Comparison of ENCODE assay signal across 8 mouse cellular contexts in the genomic region with DNA sequence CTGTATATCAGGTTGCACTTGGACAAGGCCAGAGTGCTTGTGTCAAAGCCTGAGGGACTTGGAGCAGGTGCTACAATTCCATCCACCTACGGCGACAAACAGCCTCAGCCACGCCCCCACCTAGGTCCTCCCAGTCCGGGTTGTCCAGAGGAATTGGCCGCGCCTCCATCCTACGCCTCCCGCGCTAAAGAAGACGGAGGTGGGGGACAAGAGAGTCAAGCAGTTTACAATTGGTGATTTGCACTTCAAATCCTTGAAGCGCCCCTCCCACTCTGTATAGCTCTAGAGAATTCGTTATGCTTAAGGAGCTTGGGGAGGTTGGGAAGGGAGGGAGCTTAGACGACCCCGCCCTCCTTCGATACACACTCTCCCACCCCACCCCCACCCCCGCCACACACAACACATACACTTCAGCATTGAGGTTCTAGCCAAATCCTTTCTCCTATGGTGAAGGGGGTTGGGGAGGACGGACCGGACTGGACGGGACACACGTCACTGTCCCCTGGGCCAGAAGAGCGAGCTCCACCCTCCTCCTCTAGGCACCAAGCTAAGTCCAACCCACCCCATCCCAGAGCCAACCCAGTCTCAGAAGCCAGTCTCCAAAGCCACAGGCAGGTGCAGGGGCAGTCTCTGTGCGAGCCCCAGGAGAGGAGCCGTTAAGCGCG. TPM values are rescaled to one million over a fixed set of nuclear protein-coding genes. Genes with fewer than 3 reads are reported as not detected.
A peak's percentile ranks its signal among the peaks of the same experiment; 100 is the strongest.
DNase-seq lines count a peak whose midpoint lies in the region; ATAC-seq and TF ChIP-seq lines count a peak whose summit lies in the region.

A gene (plus strand): TSS at position 582 of the 665 bp plus-strand sequence.

- peak; percentile 91 for ATAC-seq in lung, postnatal 0 days

- 2% methylated on average over 25 of the region's 25 CpGs for WGBS in heart, adult 2 months
- WGBS in lung, postnatal 0 days: under 1% methylated on average over 24 of the region's 25 CpGs
- WGBS in small intestine, adult 2 months: 3% methylated on average over 25 of the region's 25 CpGs

- H3K4me3 ChIP-seq in heart, adult 2 months: 0 out of 2 replicates have a peak within 1 kb of the TSS, but pooled peaks have one; percentile 6
- peak within 1 kb of the TSS; percentile 55 for H3K4me3 ChIP-seq in lung, postnatal 0 days (ENCODE audit: low read depth, low read length)
- H3K4me3 ChIP-seq in small intestine, adult 2 months (ENCODE audit: low read depth, low read length): peak within 1 kb of the TSS; percentile 70

- no peak within 1 kb of the TSS for H3K27ac ChIP-seq in heart, adult 2 months
- peak within 1 kb of the TSS; percentile 95 for H3K27ac ChIP-seq in lung, postnatal 0 days (ENCODE audit: low read length)
- H3K27ac ChIP-seq in small intestine, adult 2 months (ENCODE audit: insufficient read depth, low read depth, low read length): peak within 1 kb of the TSS; percentile 95

- peak; percentile 31 for DNase-seq in right cerebral cortex, postnatal 4 days
- DNase-seq in right cerebral cortex, adult 2 months (ENCODE audit: low spot score in 2 of 2): no peak
- DNase-seq in heart, adult 2 months: peak; percentile 45 to 49
- DNase-seq in kidney, adult 9 months: peak; percentile 82
- DNase-seq in lung, postnatal 0 days (ENCODE audit: low spot score): peak; percentile 98
- no peak for DNase-seq in left cerebral cortex, adult 18-20 months (ENCODE audit: low spot score in 2 of 2)
- no peak for DNase-seq in layer of hippocampus, adult 9-11 months

- no peaks in the 10 kb centered on the region for H3K36me3 ChIP-seq in heart, adult 2 months (ENCODE audit: control insufficient read depth, insufficient read depth, low read length)
- no peaks in the 10 kb centered on the region for H3K36me3 ChIP-seq in lung, postnatal 0 days (ENCODE audit: insufficient read depth, low read length)
- peaks cover 6% of the 10 kb centered on the region; the same call in 1 of the 2 replicates for H3K36me3 ChIP-seq in small intestine, adult 2 months (ENCODE audit: control insufficient read depth, insufficient read depth, low read length)

- H3K9ac ChIP-seq in heart, adult 2 months (ENCODE audit: low read depth, low read length): no peak within 1 kb of the TSS; the same call in 1 of the 2 replicates
- peak within 1 kb of the TSS; percentile 88 for H3K9ac ChIP-seq in lung, postnatal 0 days (replicated peaks; ENCODE audit: low read depth)

- peaks cover 15% of the 10 kb centered on the region for H3K27me3 ChIP-seq in heart, adult 2 months (ENCODE audit: control insufficient read depth, insufficient read depth, low read length)
- peaks cover 19% of the 10 kb centered on the region for H3K27me3 ChIP-seq in lung, postnatal 0 days (replicated peaks; ENCODE audit: insufficient read depth, low read length)
- peaks cover 4% of the 10 kb centered on the region; the same call in 1 of the 2 replicates for H3K27me3 ChIP-seq in small intestine, adult 2 months (ENCODE audit: control insufficient read depth, insufficient read depth, low read length)

- H3K4me2 ChIP-seq in lung, postnatal 0 days (replicated peaks; ENCODE audit: low read depth, low read length): peak within 1 kb of the TSS; percentile 49

- no peaks in the 10 kb centered on the region for H3K4me1 ChIP-seq in heart, adult 2 months (ENCODE audit: control insufficient read depth, insufficient read depth, low read length)
- peaks cover 16% of the 10 kb centered on the region; the same call in 1 of the 2 replicates for H3K4me1 ChIP-seq in lung, postnatal 0 days (ENCODE audit: insufficient read depth, low read depth, low read length)
- H3K4me1 ChIP-seq in small intestine, adult 2 months (ENCODE audit: control insufficient read depth, insufficient read depth, insufficient read length, low read length): peaks cover 31% of the 10 kb centered on the region

- no peak for TF ChIP-seq CTCF in heart, adult 2 months (IDR thresholded peaks at IDR 0.05)
- no peak for TF ChIP-seq CTCF in lung, postnatal 0 days (IDR thresholded peaks at IDR 0.05)
- TF ChIP-seq CTCF in small intestine, adult 2 months (IDR thresholded peaks at IDR 0.05; ENCODE audit: extremely low read depth, insufficient read length, insufficient replicate concordance, low read depth, low read length): no peak

- intact Hi-C loops in heart, adult 2 months (cut with DNase I): no loop called here

- no peak for TF ChIP-seq EP300 in heart, adult 2 months (IDR thresholded peaks at IDR 0.05; ENCODE audit: insufficient read depth, low read depth, low read length)
- TF ChIP-seq EP300 in lung, postnatal 0 days (IDR thresholded peaks at IDR 0.05): peak; percentile 72

- H3K9me3 ChIP-seq in lung, postnatal 0 days (ENCODE audit: low read length): no peaks in the 10 kb centered on the region

- H3K79me2 ChIP-seq in heart, adult 2 months (replicated peaks; ENCODE audit: control insufficient read depth, insufficient read depth, low read length): no peaks in the 10 kb centered on the region

- no peak for TF ChIP-seq POLR2A in heart, adult 2 months (IDR thresholded peaks at IDR 0.05; ENCODE audit: insufficient read depth, low read depth, low read length)
- TF ChIP-seq POLR2A in small intestine, adult 2 months (IDR thresholded peaks at IDR 0.05; ENCODE audit: low read depth, low read length): peak; percentile 98

RNA-seq across cellular contexts. Expression of the gene that starts here (rescaled TPM):
- total RNA-seq in heart, adult 2 months (2021): under 1 TPM in 1 of 2 experiments, not detected in 1; 0.26 TPM
- polyA plus RNA-seq in heart, adult 2 months (2012; rRNA removed): 0.12 and 6.8 TPM in 2 replicates
- 547 and 583 TPM in 2 replicates for polyA plus RNA-seq in lung, postnatal 0 days (2015; fragmentation: Nextera tagmentation; extraction: Ambion mirVana)
- polyA plus RNA-seq in small intestine, adult 2 months (2012; rRNA removed): 1,043 and 2,448 TPM in 2 replicates
- under 1 TPM in 1 of 2 experiments, not detected in 1; 0.49 TPM for total RNA-seq in left cerebral cortex, adult 18-20 months (2021)

Comparison
In these comparisons a context has a peak if more than half of its experiments do, and no peak if none do; other contexts are left out.
1. RNA of the gene that starts here (polyA plus RNA-seq): 1,043 to 2,448 TPM in small intestine, adult 2 months and 547 to 583 TPM in lung, postnatal 0 days; 0.12 to 6.8 TPM in heart, adult 2 months; every median in the first group is over 10 times any median in the second.
2. DNase-seq: peak in right cerebral cortex, postnatal 4 days (single experiment), heart, adult 2 months (2 of 2), kidney, adult 9 months (single experiment) and lung, postnatal 0 days (single experiment); none in right cerebral cortex, adult 2 months (0 of 2), left cerebral cortex, adult 18-20 months (0 of 2) and layer of hippocampus, adult 9-11 months (single experiment).
3. H3K4me3 ChIP-seq: peak in every context shown above with its lines; median percentile 70 in small intestine, adult 2 months; 55 in lung, postnatal 0 days; 6 in heart, adult 2 months.